Mouse (Mus musculus): ENCODE measurements at regions not wholly inside any gene's neighbourhood (a gene's known extent, or its start where the extent isn't known, plus 50 kb on each side); places are given as distances from the start of the nearest gene placed in this dataset.

GRCm38 (mm10) chr14:100792094-100792493, 408.0 kb downstream of the Prr30 start:
- no peak for DNase-seq

GRCm38 (mm10) chr14:100781882-100782281, 418.2 kb downstream of the Prr30 start:
- no peak for DNase-seq

- DNase-seq: no peak
Measured at GRCm38 (mm10) chr14:100753951-100754350, 446.2 kb downstream of the Prr30 start.

- DNase-seq: no peak
Measured at GRCm38 (mm10) chr14:100752746-100753145, 447.4 kb downstream of the Prr30 start.

GRCm38 (mm10) chr14:100749737-100750541, 450.2 kb downstream of the Prr30 start:
- DNase-seq: peak; percentile 41 to 65

GRCm38 (mm10) chr14:100735276-100735675, 450.8 kb upstream of the Klf12 start:
- DNase-seq: no peak

- DNase-seq: no peak
Measured at GRCm38 (mm10) chr14:100728433-100728832, 444.0 kb upstream of the Klf12 start.

GRCm38 (mm10) chr14:100727701-100728100, 443.2 kb upstream of the Klf12 start:
- DNase-seq: no peak

- no peak for DNase-seq
Measured at GRCm38 (mm10) chr14:100724962-100725361, 440.5 kb upstream of the Klf12 start.

GRCm38 (mm10) chr14:100720667-100721066, 436.2 kb upstream of the Klf12 start:
- no peak for DNase-seq

- no peak for DNase-seq
Measured at GRCm38 (mm10) chr14:100714952-100715351, 430.5 kb upstream of the Klf12 start.

- no peak for DNase-seq
Measured at GRCm38 (mm10) chr14:100713999-100714471, 429.6 kb upstream of the Klf12 start.

GRCm38 (mm10) chr14:100713592-100713991, 429.1 kb upstream of the Klf12 start:
- DNase-seq: no peak

- DNase-seq: no peak
Measured at GRCm38 (mm10) chr14:100665361-100665955, 381.0 kb upstream of the Klf12 start.

GRCm38 (mm10) chr14:100664180-100664579, 379.7 kb upstream of the Klf12 start:
- no peak for DNase-seq

- DNase-seq: no peak
Measured at GRCm38 (mm10) chr14:100642076-100642475, 357.6 kb upstream of the Klf12 start.

- no peak for DNase-seq
Measured at GRCm38 (mm10) chr14:100634521-100634920, 350.0 kb upstream of the Klf12 start.

- DNase-seq: no peak
Measured at GRCm38 (mm10) chr14:100631676-100632075, 347.2 kb upstream of the Klf12 start.

GRCm38 (mm10) chr14:100630197-100630596, 345.7 kb upstream of the Klf12 start:
- DNase-seq: no peak

- no peak for DNase-seq
Measured at GRCm38 (mm10) chr14:100627523-100627922, 343.0 kb upstream of the Klf12 start.

GRCm38 (mm10) chr14:100619656-100620030, 335.2 kb upstream of the Klf12 start:
- DNase-seq: no peak

GRCm38 (mm10) chr14:100618793-100619655, 334.5 kb upstream of the Klf12 start:
- no peak for DNase-seq

All from layer of hippocampus, postnatal 36 days (tissue).